Mouse (Mus musculus): Measurements from ENCODE around the gene 2210408I21Rik. TPM values are rescaled to one million over a fixed set of nuclear protein-coding genes. Genes with fewer than 3 reads are reported as not detected.

The 2210408I21Rik gene
- total RNA-seq, 1 experiment from 2014 or later = 5.0 TPM

DNA sequence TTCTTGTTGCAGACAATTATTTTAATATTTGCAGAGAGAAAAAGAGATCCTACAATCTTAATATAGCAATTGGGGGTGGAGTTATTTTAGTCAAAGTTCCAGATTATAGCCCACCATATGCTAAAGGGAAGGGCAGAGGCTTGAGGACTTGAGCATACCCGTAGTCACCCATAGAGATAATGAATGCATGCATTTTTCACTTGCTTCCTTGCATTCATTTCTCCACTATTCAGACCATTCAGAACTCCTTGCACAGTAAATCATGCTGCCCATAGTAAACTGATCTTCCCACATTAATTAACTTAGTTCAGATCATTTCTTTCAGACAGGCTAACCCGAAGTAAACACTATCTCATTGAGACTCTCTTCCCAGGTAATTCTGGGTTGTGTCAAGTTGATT is 277.5 kb downstream of the 2210408I21Rik start:
- ATAC-seq (ENCODE audit: extremely low read depth, insufficient number of reproducible peaks, low FRiP score, poor library complexity, severe bottlenecking) = no peak

DNA sequence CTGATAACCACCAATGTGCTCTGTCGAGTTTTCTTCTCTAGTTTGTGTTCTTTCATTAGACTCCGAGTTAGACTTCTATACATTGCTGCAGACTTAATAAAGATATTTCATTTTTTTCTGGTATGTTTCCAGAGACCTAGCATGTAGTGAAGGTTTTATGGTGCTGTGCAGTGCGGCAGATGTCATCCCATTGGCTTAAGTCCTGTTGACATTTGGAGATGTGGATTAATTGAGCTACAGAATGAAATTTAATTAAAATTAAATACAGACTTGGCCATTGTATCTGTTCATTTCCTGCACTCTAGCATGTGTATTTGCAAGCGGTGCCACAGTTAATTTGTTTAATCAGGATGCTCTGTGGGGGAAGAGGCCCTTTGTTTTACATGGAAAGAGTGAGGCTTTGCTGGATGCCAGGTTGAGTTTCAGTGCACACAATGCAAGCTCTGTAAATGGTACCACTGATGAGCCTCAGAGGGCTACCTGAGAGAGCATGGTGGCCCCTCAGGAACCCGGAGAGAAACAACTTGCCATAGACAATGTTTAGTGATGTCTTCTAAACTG is 314.7 kb downstream of the 2210408I21Rik start:
- no peak for ATAC-seq (ENCODE audit: extremely low read depth, insufficient number of reproducible peaks, low FRiP score, poor library complexity, severe bottlenecking)

- ATAC-seq (ENCODE audit: extremely low read depth, insufficient number of reproducible peaks, low FRiP score, poor library complexity, severe bottlenecking) = no peak
Observed at GRCm38 (mm10) chr13:77470093-77470621, 334.8 kb downstream of the 2210408I21Rik start.

DNA sequence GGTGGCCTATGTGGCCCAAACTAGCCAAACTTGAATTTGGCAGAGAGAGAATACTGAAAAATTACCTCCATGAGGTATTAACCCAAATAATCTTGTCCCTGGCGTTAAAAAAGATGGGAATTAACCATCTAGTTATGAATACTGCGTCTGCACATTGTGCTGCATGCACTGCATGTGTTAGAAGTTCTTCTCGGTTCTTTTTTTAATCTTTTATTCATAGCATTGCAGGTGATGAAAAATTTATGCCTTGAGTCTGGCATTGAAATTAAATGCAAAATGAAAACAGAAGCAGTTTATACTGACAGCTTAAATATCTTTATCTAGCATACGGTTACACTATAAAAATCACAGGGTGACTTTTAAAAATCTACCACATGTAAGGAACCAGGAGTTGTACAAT is 341.1 kb downstream of the 2210408I21Rik start:
- no peak for ATAC-seq (ENCODE audit: extremely low read depth, insufficient number of reproducible peaks, low FRiP score, poor library complexity, severe bottlenecking)

GRCm38 (mm10) chr13:77478425-77479119 is 343.2 kb downstream of the 2210408I21Rik start:
- no peak for ATAC-seq (ENCODE audit: extremely low read depth, insufficient number of reproducible peaks, low FRiP score, poor library complexity, severe bottlenecking)

DNA sequence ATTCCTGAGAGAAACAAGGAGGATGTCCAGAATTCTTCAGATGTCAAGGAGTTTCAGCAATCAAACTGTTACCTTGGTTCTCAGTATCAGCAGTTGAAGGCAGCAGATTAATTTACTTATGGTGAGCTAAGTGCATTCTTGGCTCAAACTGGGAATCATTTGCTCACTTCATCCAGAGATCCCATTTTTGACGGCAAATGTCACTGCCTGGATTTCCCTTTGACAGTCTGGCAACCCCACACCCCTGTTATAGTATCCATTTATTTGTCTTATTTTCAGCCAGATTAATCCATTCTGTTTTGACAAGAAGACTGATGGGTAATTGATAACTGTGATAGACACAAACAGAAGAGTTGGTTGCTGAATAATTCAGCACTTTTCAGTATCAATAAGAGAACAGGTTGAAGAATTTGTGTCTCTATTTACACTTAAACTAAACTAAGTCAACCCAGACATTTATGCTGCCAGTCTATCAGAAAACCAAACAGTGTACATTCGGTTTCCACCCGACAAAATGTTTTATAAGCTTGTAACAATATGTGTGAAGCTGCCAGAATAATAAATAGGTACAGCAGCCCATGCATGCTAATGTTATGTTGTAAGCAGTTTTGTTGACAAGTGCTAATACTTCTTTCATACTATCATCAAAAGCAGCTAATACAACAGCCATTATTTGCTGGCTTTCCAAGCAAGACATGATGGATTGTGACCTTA is 354.8 kb downstream of the 2210408I21Rik start:
- no peak for ATAC-seq (ENCODE audit: extremely low read depth, insufficient number of reproducible peaks, low FRiP score, poor library complexity, severe bottlenecking)

- ATAC-seq (ENCODE audit: extremely low read depth, insufficient number of reproducible peaks, low FRiP score, poor library complexity, severe bottlenecking) = no peak
Observed at GRCm38 (mm10) chr13:77514046-77514445, 378.7 kb downstream of the 2210408I21Rik start.

GRCm38 (mm10) chr13:77528960-77529699 is 393.8 kb downstream of the 2210408I21Rik start:
- ATAC-seq (ENCODE audit: extremely low read depth, insufficient number of reproducible peaks, low FRiP score, poor library complexity, severe bottlenecking) = no peak

- no peak for ATAC-seq (ENCODE audit: extremely low read depth, insufficient number of reproducible peaks, low FRiP score, poor library complexity, severe bottlenecking)
Observed at GRCm38 (mm10) chr13:77529760-77530159, 394.4 kb downstream of the 2210408I21Rik start.

DNA sequence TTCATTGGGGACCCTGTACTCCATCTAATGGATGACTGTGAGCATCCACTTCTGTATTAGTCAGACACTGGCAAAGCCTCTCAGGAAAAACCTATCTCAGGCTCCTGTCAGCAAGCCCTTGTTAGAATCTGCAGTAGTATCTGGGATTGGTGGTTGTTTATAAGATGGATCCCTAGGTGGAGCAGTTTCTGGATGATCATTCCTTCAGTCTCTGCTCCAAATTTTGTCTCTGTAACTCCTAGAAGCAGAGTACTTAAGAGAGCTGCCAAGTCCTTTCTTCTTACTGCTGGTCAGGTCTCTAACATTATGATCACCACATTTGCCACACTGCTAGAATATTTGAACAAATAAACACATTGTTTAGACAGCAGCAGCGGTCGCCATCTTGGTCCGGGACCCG is 402.1 kb downstream of the 2210408I21Rik start:
- no peak for ATAC-seq (ENCODE audit: extremely low read depth, insufficient number of reproducible peaks, low FRiP score, poor library complexity, severe bottlenecking)

GRCm38 (mm10) chr13:77547486-77548385 is 412.4 kb downstream of the 2210408I21Rik start:
- ATAC-seq (ENCODE audit: extremely low read depth, insufficient number of reproducible peaks, low FRiP score, poor library complexity, severe bottlenecking) = no peak

GRCm38 (mm10) chr13:77548386-77548695 is 413.0 kb downstream of the 2210408I21Rik start:
- no peak for ATAC-seq (ENCODE audit: extremely low read depth, insufficient number of reproducible peaks, low FRiP score, poor library complexity, severe bottlenecking)

- no peak for ATAC-seq (ENCODE audit: extremely low read depth, insufficient number of reproducible peaks, low FRiP score, poor library complexity, severe bottlenecking)
Observed at GRCm38 (mm10) chr13:77548750-77549149, 413.4 kb downstream of the 2210408I21Rik start.

DNA sequence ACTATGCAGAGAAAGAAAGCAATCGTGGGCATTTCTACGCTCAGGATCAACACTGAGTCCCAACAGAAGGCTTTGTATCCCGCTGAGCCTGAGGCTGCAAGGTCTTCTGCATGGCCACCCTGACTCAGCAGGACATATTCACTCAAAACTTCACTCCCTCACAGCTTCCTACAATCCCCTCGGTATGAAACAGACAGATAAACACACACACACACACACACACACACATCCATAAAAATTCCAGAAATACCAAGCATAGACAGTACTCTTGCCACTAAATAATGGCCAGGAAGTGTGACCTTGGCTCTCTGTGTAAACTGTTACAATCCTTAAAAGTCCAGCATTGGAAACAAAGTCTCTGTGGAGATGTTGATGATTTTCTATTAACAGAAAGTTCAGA is 458.7 kb downstream of the 2210408I21Rik start:
- ATAC-seq (ENCODE audit: extremely low read depth, insufficient number of reproducible peaks, low FRiP score, poor library complexity, severe bottlenecking) = no peak

DNA sequence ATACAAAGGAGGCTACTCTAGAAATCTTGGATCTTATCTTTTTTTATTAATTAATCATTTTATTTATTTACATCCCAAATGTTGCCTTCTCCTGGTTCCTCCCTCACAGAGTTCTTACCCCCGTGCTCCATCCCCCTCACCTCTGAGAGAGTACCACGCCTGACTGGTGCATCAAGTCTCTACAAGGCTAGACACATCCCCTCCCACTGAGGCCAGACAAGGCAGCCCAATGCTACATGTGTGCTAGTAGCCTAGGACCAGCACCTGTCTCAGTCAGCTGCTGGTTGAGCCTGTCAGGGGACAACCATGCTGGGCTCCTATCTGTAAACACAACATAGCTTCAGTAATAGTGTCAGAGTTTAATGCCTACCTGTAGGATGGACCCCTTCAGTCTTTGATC is 480.0 kb downstream of the 2210408I21Rik start:
- ATAC-seq (ENCODE audit: extremely low read depth, insufficient number of reproducible peaks, low FRiP score, poor library complexity, severe bottlenecking) = no peak
